In the genomic region with DNA sequence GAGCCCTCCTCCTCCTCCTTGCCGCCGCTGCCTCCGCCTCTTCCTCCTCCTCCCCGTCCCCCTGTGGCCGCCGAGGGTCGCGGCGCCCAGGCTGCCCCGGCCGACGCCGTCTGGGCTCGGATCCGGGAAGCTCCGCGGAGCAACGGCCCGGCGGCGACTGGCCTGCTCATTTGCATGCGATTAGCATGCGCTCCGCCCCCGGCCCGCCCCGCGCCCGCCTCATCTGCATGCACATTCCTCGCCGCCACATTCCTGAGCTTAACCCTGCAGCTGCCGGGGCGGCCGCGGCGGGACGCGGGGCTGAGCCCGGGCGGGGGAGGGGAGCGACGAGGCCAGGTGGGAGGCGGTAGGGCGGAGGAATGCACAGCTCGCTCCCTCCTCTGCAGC, we compare ENCODE assay signal across 8 mouse cellular contexts. TPM values are rescaled to one million over a fixed set of nuclear protein-coding genes. Genes with fewer than 3 reads are reported as not detected.
A peak's percentile ranks its signal among the peaks of the same experiment; 100 is the strongest.
DNase-seq lines count a peak whose midpoint lies in the region; ATAC-seq and TF ChIP-seq lines count a peak whose summit lies in the region.

No protein-coding gene starts in this region.

- peak overlapping the region; percentile 86 to 95 for H3K4me3 ChIP-seq in MEL (ENCODE audit: control insufficient read depth in 1 of 2, insufficient read depth in 1 of 2, low read depth in 2 of 2, low read length in 2 of 2)
- H3K4me3 ChIP-seq in forebrain, embryonic 16.5 days (replicated peaks; ENCODE audit: low read length) = peak overlapping the region; percentile 84
- peak overlapping the region; percentile 86 for H3K4me3 ChIP-seq in layer of hippocampus, adult 2 months
- H3K4me3 ChIP-seq in lung, adult 2 months (replicated peaks; ENCODE audit: extremely low read depth, low read depth, low read length) = peak overlapping the region; percentile 75
- H3K4me3 ChIP-seq in neural tube, embryonic 15.5 days (replicated peaks) = peak overlapping the region; percentile 80

- peak; percentile 73 to 78; a peak in 3 of 4 replicates for TF ChIP-seq POLR2A in MEL (IDR thresholded peaks at IDR 0.05; ENCODE audit: control insufficient read depth in 1 of 2, insufficient read depth in 1 of 2, low read depth in 1 of 2, low read length in 2 of 2, poor library complexity in 1 of 2)
- peak; percentile 92 for TF ChIP-seq POLR2A in lung, adult 2 months (IDR thresholded peaks at IDR 0.05; ENCODE audit: borderline replicate concordance, extremely low read depth, low read depth, low read length)

- TF ChIP-seq CTCF in MEL (IDR thresholded peaks at IDR 0.05 in 2 of 3, conservative IDR thresholded peaks at IDR 0.05 in 1 of 3; ENCODE audit: control insufficient read depth in 1 of 3, insufficient read depth in 1 of 3, low read depth in 2 of 3, low read length in 3 of 3, poor library complexity in 1 of 3, severe bottlenecking in 1 of 3) = no peak
- TF ChIP-seq CTCF in layer of hippocampus, adult 2 months (conservative IDR thresholded peaks at IDR 0.05) = peak; percentile 61
- TF ChIP-seq CTCF in lung, adult 2 months (IDR thresholded peaks at IDR 0.05; ENCODE audit: insufficient read depth, low read length) = no peak

- peak overlapping the region; percentile 91 for H3K9ac ChIP-seq in MEL (ENCODE audit: control insufficient read depth, low read depth, low read length, poor library complexity, severe bottlenecking)
- peak overlapping the region; percentile 81 for H3K9ac ChIP-seq in forebrain, embryonic 16.5 days (replicated peaks; ENCODE audit: low read depth, low read length)
- H3K9ac ChIP-seq in neural tube, embryonic 15.5 days (replicated peaks) = peak overlapping the region; percentile 89

- peak; percentile 95 for DNase-seq in MEL (ENCODE audit: low read depth, low spot score)
- peak; percentile 83 to 84 for DNase-seq in cerebellum, adult 18-20 months
- DNase-seq in heart, postnatal 36 days = peak; percentile 96 to 97
- peak; percentile 91 to 94 for DNase-seq in layer of hippocampus, adult 2 months (ENCODE audit: low spot score in 2 of 2)
- DNase-seq in lung, adult 2 months = peak; percentile 94
- peak; percentile 98 for DNase-seq in testis, postnatal 10 days (ENCODE audit: low spot score)

- H3K27me3 ChIP-seq in MEL (ENCODE audit: control insufficient read depth in 1 of 2, insufficient read depth in 2 of 2, low read length in 2 of 2) = no peaks in the 10 kb centered on the region
- 0 out of 2 replicates have a peak, but pooled peaks cover 2% of the 10 kb centered on the region for H3K27me3 ChIP-seq in forebrain, embryonic 16.5 days (replicated peaks; ENCODE audit: control insufficient read depth, insufficient read depth, low read length)
- no peaks in the 10 kb centered on the region for H3K27me3 ChIP-seq in neural tube, embryonic 15.5 days (replicated peaks)

- no peak for TF ChIP-seq EP300 in MEL (IDR thresholded peaks at IDR 0.05; ENCODE audit: low read depth in 1 of 2, low read length in 2 of 2)

- peak overlapping the region; percentile 72 for H3K27ac ChIP-seq in MEL (ENCODE audit: control insufficient read depth, low read depth, low read length)
- peak overlapping the region; percentile 62 for H3K27ac ChIP-seq in forebrain, embryonic 16.5 days (ENCODE audit: low read length)
- H3K27ac ChIP-seq in layer of hippocampus, adult 2 months = peak overlapping the region; percentile 92
- peak overlapping the region; percentile 78 for H3K27ac ChIP-seq in neural tube, embryonic 15.5 days (replicated peaks)

- intact Hi-C loops in heart, postnatal 36 days (cut with DNase I) = loop anchor here (1.0 to 5.0 kb wide), 3 partner anchors 18 to 278 kb away; a partner anchor contains a TSS

- WGBS in forebrain, embryonic 16.5 days = under 1% methylated on average over 36 of the region's 45 CpGs
- under 1% methylated on average over 45 of the region's 45 CpGs for WGBS in lung, adult 2 months
- WGBS in neural tube, embryonic 15.5 days = under 1% methylated on average over 32 of the region's 45 CpGs

- H3K9me3 ChIP-seq in MEL (replicated peaks; ENCODE audit: insufficient read depth, low read length) = no peaks in the 10 kb centered on the region
- no peaks in the 10 kb centered on the region for H3K9me3 ChIP-seq in forebrain, embryonic 16.5 days (ENCODE audit: control insufficient read depth, low read length)
- no peaks in the 10 kb centered on the region for H3K9me3 ChIP-seq in neural tube, embryonic 15.5 days (replicated peaks)

- peak; percentile 96 for ATAC-seq in forebrain, embryonic 16.5 days
- peak; percentile 96 for ATAC-seq in neural tube, embryonic 15.5 days (ENCODE audit: low FRiP score)

- H3K79me2 ChIP-seq in MEL (ENCODE audit: control insufficient read depth, insufficient read depth, low read length, poor library complexity) = peaks cover 35% of the 10 kb centered on the region

- peaks cover 0 to 13% of the 10 kb centered on the region in 2 experiments; a peak in 2 of 4 replicates for H3K36me3 ChIP-seq in MEL (ENCODE audit: control insufficient read depth in 1 of 2, insufficient read depth in 2 of 2, low read length in 2 of 2)
- no peaks in the 10 kb centered on the region for H3K36me3 ChIP-seq in forebrain, embryonic 16.5 days (ENCODE audit: control insufficient read depth, insufficient read depth)
- no peaks in the 10 kb centered on the region for H3K36me3 ChIP-seq in neural tube, embryonic 15.5 days

- no peak for TF ChIP-seq RAD21 in MEL (IDR thresholded peaks at IDR 0.05; ENCODE audit: low read depth, low read length)

- peak overlapping the region; percentile 88 for H3K4me2 ChIP-seq in forebrain, embryonic 16.5 days (ENCODE audit: low read length)
- H3K4me2 ChIP-seq in neural tube, embryonic 15.5 days = peak overlapping the region; percentile 95

- peaks cover 5 to 19% of the 10 kb centered on the region in 2 experiments for H3K4me1 ChIP-seq in MEL (ENCODE audit: control insufficient read depth in 1 of 2, insufficient read depth in 2 of 2, low read length in 2 of 2)
- peaks cover 26% of the 10 kb centered on the region for H3K4me1 ChIP-seq in forebrain, embryonic 16.5 days (replicated peaks; ENCODE audit: control insufficient read depth, insufficient read depth, low read length)
- H3K4me1 ChIP-seq in lung, adult 2 months (ENCODE audit: control insufficient read depth, insufficient read depth, low read length) = peaks cover 14% of the 10 kb centered on the region; the same call in 1 of the 2 replicates
- H3K4me1 ChIP-seq in neural tube, embryonic 15.5 days = peaks cover 44% of the 10 kb centered on the region

TF ChIP-seq in MEL, 35 proteins besides CTCF, POLR2A, EP300 and RAD21 (continues in another document):
- no peak for TF ChIP-seq CHD2 (IDR thresholded peaks at IDR 0.05; ENCODE audit: low read length)
- TF ChIP-seq GATA1 (IDR thresholded peaks at IDR 0.05; ENCODE audit: low read depth, low read length) = no peak
- peak; percentile 32; the same call in 1 of the 2 replicates for TF ChIP-seq HCFC1 (IDR thresholded peaks at IDR 0.05; ENCODE audit: low read depth, low read length)
- no peak for TF ChIP-seq ZNF384 (IDR thresholded peaks at IDR 0.05; ENCODE audit: low read depth, low read length)
- TF ChIP-seq CHD1 (IDR thresholded peaks at IDR 0.05; ENCODE audit: low read depth, low read length) = no peak
- TF ChIP-seq POLR2AphosphoS2 (IDR thresholded peaks at IDR 0.05; ENCODE audit: low read length) = no peak
- TF ChIP-seq BHLHE40 (IDR thresholded peaks at IDR 0.05; ENCODE audit: borderline replicate concordance, low read depth, low read length) = no peak
- TF ChIP-seq MYC (IDR thresholded peaks at IDR 0.05; ENCODE audit: low read depth, low read length) = no peak
- peak; percentile 21; the same call in 1 of the 2 replicates for TF ChIP-seq RCOR1 (IDR thresholded peaks at IDR 0.05; ENCODE audit: low read depth, low read length)
- no peak for TF ChIP-seq KAT2A (conservative IDR thresholded peaks at IDR 0.05; ENCODE audit: low read depth, low read length)
- peak; percentile 51 for TF ChIP-seq SIN3A (IDR thresholded peaks at IDR 0.05; ENCODE audit: low read length)
- peak; percentile 41; the same call in 1 of the 2 replicates for TF ChIP-seq TCF12 (IDR thresholded peaks at IDR 0.05; ENCODE audit: low read depth, low read length)
- no peak for TF ChIP-seq MAZ (IDR thresholded peaks at IDR 0.05; ENCODE audit: low read depth, low read length)
- no peak for TF ChIP-seq JUND (IDR thresholded peaks at IDR 0.05; ENCODE audit: low read depth, low read length)
- TF ChIP-seq ETS1 (IDR thresholded peaks at IDR 0.05; ENCODE audit: low read depth, low read length) = peak; percentile 35; the same call in 1 of the 2 replicates
- 0 out of 2 replicates have a peak, but pooled peaks have one; percentile 2 for TF ChIP-seq SMC3 (IDR thresholded peaks at IDR 0.05; ENCODE audit: low read depth, low read length)
- TF ChIP-seq NELFE (IDR thresholded peaks at IDR 0.05; ENCODE audit: low read depth, low read length) = peak; percentile 67
- TF ChIP-seq UBTF (IDR thresholded peaks at IDR 0.05; ENCODE audit: borderline replicate concordance, insufficient read depth, low read depth, low read length) = peak; percentile 85; the same call in 1 of the 2 replicates
- no peak for TF ChIP-seq TAL1 (IDR thresholded peaks at IDR 0.05; ENCODE audit: low read length)
- 0 out of 2 replicates have a peak, but pooled peaks have one; percentile 25 for TF ChIP-seq NRF1 (IDR thresholded peaks at IDR 0.05; ENCODE audit: insufficient read depth, low read depth, low read length, poor library complexity, severe bottlenecking)
- TF ChIP-seq MEF2A (IDR thresholded peaks at IDR 0.05; ENCODE audit: extremely low read depth, insufficient replicate concordance, low read depth, low read length, poor library complexity, severe bottlenecking) = no peak
- no peak for TF ChIP-seq USF2 (IDR thresholded peaks at IDR 0.05; ENCODE audit: borderline replicate concordance in 1 of 2, insufficient read depth in 1 of 2, low read depth in 1 of 2, low read length in 2 of 2)
- TF ChIP-seq USF1 (IDR thresholded peaks at IDR 0.05; ENCODE audit: low read depth, low read length) = 0 out of 2 replicates have a peak, but pooled peaks have one; percentile 16
- no peak for TF ChIP-seq POLR2AphosphoS5 (IDR thresholded peaks at IDR 0.05; ENCODE audit: borderline replicate concordance, low read depth, low read length)
- no peak for TF ChIP-seq TBP (IDR thresholded peaks at IDR 0.05; ENCODE audit: low read depth, low read length)
- no peak for TF ChIP-seq MAFK (IDR thresholded peaks at IDR 0.05; ENCODE audit: borderline replicate concordance, low read depth, low read length)

RNA-seq across cellular contexts. Expression of a gene that starts 0.3 kb away (rescaled TPM):
- 6.3 and 7.5 TPM in 2 replicates for total RNA-seq in MEL (2012; rRNA removed)
- polyA plus RNA-seq in MEL (2012; ENCODE audit: insufficient read depth in 1 of 2, insufficient read length in 2 of 2, low read depth in 1 of 2, low replicate concordance in 2 of 2, missing spikeins in 1 of 2) = 10 to 100 TPM in 1 of 2 experiments, not detected in 1; 14.8 TPM
- 4.0 and 4.2 TPM in 2 replicates for polyA plus RNA-seq in forebrain, embryonic 16.5 days (2015; fragmentation: Nextera tagmentation; extraction: Ambion mirVana)
- total RNA-seq in heart, postnatal 36 days (2021) = 10 to 100 TPM; 26.1 to 28.3 TPM
- total RNA-seq in layer of hippocampus, adult 2 months (2021) = 10 to 100 TPM; 27.0 to 28.2 TPM
- 24.7 and 25.5 TPM in 2 replicates for polyA plus RNA-seq in lung, adult 2 months (2012; rRNA removed)
- 5.8 and 6.1 TPM in 2 replicates for polyA plus RNA-seq in neural tube, embryonic 15.5 days (2015; fragmentation: Nextera tagmentation; extraction: Ambion mirVana)

Comparison
In these comparisons a context has a peak if more than half of its experiments do, and no peak if none do; other contexts are left out.
1. Peak in every context shown above with its lines: DNase-seq, ATAC-seq, H3K4me3 ChIP-seq and H3K27ac ChIP-seq.